Mouse (Mus musculus) skeletal muscle tissue, postnatal 0 days (tissue): ENCODE measurements around the gene Pdzd9. TPM values are rescaled to one million over a fixed set of nuclear protein-coding genes. Genes with fewer than 3 reads are reported as not detected.

Source experiments
- polyA plus RNA-seq: library from polyadenylated mRNA; unstranded; fragments of >200 nt; fragmentation: Nextera tagmentation; extraction: Ambion mirVana; gene quantifications from 2 replicates; pipeline ENCODE4 v1.2.1, GENCODE M21; 2015

Gene Pdzd9
- polyA plus RNA-seq = 0.21 and 0.52 TPM in 2 replicates

GRCm38 (mm10) chr7:120670153-120670875 lies at the start of gene Pdzd9:
Gene Pdzd9 (minus strand): TSS chr7:120670343.

GRCm38 (mm10) chr7:120677001-120677643 lies 7.0 kb upstream of the Pdzd9 start, which contains the start of gene Mosmo:
Gene Mosmo (plus strand): TSS chr7:120677618.

DNA sequence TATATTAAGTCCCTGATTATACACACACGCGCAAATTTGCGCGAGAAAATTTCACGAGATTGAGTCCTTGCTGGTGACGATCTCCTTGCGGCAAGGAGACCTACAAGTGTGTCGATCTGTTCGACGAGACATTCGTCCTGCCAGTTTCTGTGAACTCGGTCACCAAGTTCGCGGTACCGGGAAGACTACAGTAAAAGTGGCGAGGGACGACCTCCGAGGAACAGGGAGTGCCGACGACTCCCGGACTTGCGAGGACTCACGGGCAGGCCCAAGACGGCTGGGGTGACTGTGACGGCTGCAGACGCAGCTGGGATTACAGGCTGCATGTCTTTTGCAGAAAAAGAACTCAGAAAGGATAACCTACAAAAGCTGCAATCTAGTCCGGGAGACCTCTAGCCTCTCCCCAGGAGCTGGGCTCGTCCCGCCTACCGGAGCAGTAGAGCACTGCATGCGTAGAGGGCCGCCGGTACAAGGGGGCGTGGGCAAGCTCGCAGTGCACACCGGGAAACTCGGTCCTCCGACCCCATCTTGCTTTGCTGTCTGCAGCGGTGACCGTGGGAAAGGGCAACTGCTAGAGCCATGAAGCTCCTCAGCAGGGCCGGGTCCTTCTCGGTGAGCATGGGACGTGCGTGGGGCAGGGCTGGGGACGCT lies 35.3 kb downstream of the Pdzd9 start, which contains the start of gene Uqcrc2:
Uqcrc2 (plus strand) TSS at position 466 of the 651 bp plus-strand sequence.

Other genes with a start within 250 kb of the Pdzd9 start
- gene Uqcrc2, start 35.2 kb downstream of the Pdzd9 start, polyA plus RNA-seq = 464 and 493 TPM in 2 replicates
- gene Mosmo, start 7.3 kb upstream of the Pdzd9 start, polyA plus RNA-seq = 8.5 and 10.4 TPM in 2 replicates
- gene Vwa3a, start 69.0 kb upstream of the Pdzd9 start, polyA plus RNA-seq = 0.13 and 0.24 TPM in 2 replicates
- 0.30 and 0.56 TPM in 2 replicates for gene Gm5737, start 142.0 kb upstream of the Pdzd9 start, polyA plus RNA-seq
- gene Eef2k, start 172.5 kb upstream of the Pdzd9 start, polyA plus RNA-seq = 48.3 and 52.4 TPM in 2 replicates
- 14.5 TPM in 2 replicates for gene Polr3e, start 247.4 kb upstream of the Pdzd9 start, polyA plus RNA-seq